Mouse (Mus musculus) midbrain, embryonic 16.5 days (tissue): ENCODE results near the gene Cgnl1. TPM values are rescaled to one million over a fixed set of nuclear protein-coding genes. Genes with fewer than 3 reads are reported as not detected.

Experiments used
- ATAC-seq: fragments of 200-750 bp; cut with Nextera tagmentation; 2 replicates; pipeline ENCODE4 v1.8.0; 2017; ENCODE audit warnings: moderate TSS enrichment
- H3K27ac ChIP-seq: fragments of 300-500 bp; sonication (generic); 2 replicates; pipeline ENCODE4 v1.5.1; 2014; ENCODE audit warnings: mild to moderate bottlenecking, low read length, mixed read lengths
- H3K27me3 ChIP-seq: fragments of 300-500 bp; sonication (generic); 2 replicates; pipeline ENCODE4 v1.6.1; 2014; ENCODE audit warnings: low read depth, low read length, mixed read lengths; ENCODE audit not compliant: control insufficient read depth, insufficient read depth
- H3K36me3 ChIP-seq: fragments of 300-500 bp; sonication (generic); 2 replicates; pipeline ENCODE4 v1.6.1; 2014; ENCODE audit warnings: mild to moderate bottlenecking, low read length, moderate library complexity, mixed read lengths; ENCODE audit not compliant: control insufficient read depth, insufficient read depth
- H3K4me1 ChIP-seq: fragments of 300-500 bp; sonication (generic); 2 replicates; pipeline ENCODE4 v1.6.1; 2014; ENCODE audit warnings: mild to moderate bottlenecking, low read length, mixed read lengths; ENCODE audit not compliant: control insufficient read depth, insufficient read depth
- H3K4me2 ChIP-seq: fragments of 300-500 bp; sonication (generic); 2 replicates; pipeline ENCODE4 v1.6.1; 2014; ENCODE audit warnings: mild to moderate bottlenecking, low read length, mixed read lengths
- H3K4me3 ChIP-seq: fragments of 300-500 bp; sonication (generic); 2 replicates; pipeline ENCODE4 v1.5.1; 2014; ENCODE audit warnings: low read depth, mild to moderate bottlenecking, low read length, moderate library complexity, mixed read lengths
- H3K9ac ChIP-seq: fragments of 300-500 bp; sonication (generic); 2 replicates; pipeline ENCODE4 v1.6.1; 2014; ENCODE audit warnings: low read depth, low read length, mixed read lengths
- H3K9me3 ChIP-seq: fragments of 300-500 bp; sonication (generic); replicated peaks from 2 replicates; pipeline ENCODE4 v1.6.1; 2014; ENCODE audit warnings: mild to moderate bottlenecking, low read length, mixed read lengths; ENCODE audit not compliant: control insufficient read depth, poor library complexity, severe bottlenecking
- WGBS: fragments of 180-500 bp; shearing (Covaris S2); extraction: QIAGEN DNeasy Blood & Tissue Kit; methylation state at CpG from one replicate; pipeline ENCODE4 v1.1.7; 2014; 5-methylcytosine and 5-hydroxymethylcytosine counted together
- polyA plus RNA-seq: library from polyadenylated mRNA; unstranded; fragments of >200 nt; fragmentation: Nextera tagmentation; extraction: Ambion mirVana; gene quantifications from 2 replicates; pipeline ENCODE4 v1.2.1, GENCODE M21; 2015

Cgnl1 gene
- polyA plus RNA-seq, 1 experiment from 2014 or later: 4.2 TPM

DNA sequence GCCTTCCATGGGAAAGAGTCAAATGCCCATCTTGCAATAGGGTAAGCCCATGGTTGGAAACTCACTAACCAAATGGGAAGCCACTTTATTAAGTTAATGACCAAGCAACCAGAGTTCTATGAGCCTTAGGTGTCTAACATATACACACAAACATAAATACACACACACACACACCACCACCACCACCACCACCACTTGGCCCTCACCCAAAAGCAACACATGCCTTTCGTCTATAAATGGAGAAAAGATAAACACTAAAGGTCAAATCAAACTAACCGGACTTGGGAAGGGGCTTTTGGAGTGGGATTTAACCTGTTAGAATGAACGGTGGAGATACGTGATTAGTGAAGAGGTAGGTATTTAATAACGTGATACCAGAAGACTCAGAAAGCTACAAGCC, 180.3 kb downstream of the Cgnl1 start:
- no peak for ATAC-seq
- 79% methylated on average over 5 of the region's 5 CpGs for WGBS
- H3K4me1 ChIP-seq: peaks cover 3% of the 10 kb centered on the region; the same call in 1 of the 2 replicates
- H3K4me3 ChIP-seq: no peak overlapping the region
- no peak overlapping the region for H3K4me2 ChIP-seq
- H3K9ac ChIP-seq: no peak overlapping the region
- H3K27ac ChIP-seq: no peak overlapping the region
- no peaks in the 10 kb centered on the region for H3K36me3 ChIP-seq
- H3K27me3 ChIP-seq: no peaks in the 10 kb centered on the region; the same call in 1 of the 2 replicates
- no peaks in the 10 kb centered on the region for H3K9me3 ChIP-seq

DNA sequence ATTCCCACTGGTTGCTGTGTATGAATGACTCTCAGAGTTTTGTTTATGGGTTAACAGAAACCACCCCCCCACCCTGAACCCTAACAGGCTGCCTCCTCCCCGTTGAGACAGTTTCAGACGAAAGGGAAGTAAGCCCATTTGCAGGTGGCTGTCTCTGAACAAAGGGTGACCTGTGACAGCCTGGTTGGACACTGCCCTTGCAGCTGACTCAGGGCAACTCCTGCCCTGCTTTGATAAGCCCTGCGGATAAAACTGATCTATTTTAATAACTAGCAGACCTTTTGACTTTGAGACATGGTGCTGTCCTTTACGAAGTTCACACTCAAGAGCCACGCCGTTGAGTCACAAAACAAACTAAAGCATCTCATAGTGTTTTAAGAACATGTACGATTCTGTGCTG, 181.6 kb downstream of the Cgnl1 start:
- no peaks in the 10 kb centered on the region; the same call in 1 of the 2 replicates for H3K27me3 ChIP-seq
- no peak overlapping the region for H3K4me2 ChIP-seq
- no peak overlapping the region for H3K27ac ChIP-seq
- H3K9me3 ChIP-seq: no peaks in the 10 kb centered on the region
- H3K4me1 ChIP-seq: peaks cover 3% of the 10 kb centered on the region; the same call in 1 of the 2 replicates
- no peak overlapping the region for H3K4me3 ChIP-seq
- no peak for ATAC-seq
- no peaks in the 10 kb centered on the region for H3K36me3 ChIP-seq
- no peak overlapping the region for H3K9ac ChIP-seq
- WGBS: 77% methylated on average over 7 of the region's 7 CpGs

DNA sequence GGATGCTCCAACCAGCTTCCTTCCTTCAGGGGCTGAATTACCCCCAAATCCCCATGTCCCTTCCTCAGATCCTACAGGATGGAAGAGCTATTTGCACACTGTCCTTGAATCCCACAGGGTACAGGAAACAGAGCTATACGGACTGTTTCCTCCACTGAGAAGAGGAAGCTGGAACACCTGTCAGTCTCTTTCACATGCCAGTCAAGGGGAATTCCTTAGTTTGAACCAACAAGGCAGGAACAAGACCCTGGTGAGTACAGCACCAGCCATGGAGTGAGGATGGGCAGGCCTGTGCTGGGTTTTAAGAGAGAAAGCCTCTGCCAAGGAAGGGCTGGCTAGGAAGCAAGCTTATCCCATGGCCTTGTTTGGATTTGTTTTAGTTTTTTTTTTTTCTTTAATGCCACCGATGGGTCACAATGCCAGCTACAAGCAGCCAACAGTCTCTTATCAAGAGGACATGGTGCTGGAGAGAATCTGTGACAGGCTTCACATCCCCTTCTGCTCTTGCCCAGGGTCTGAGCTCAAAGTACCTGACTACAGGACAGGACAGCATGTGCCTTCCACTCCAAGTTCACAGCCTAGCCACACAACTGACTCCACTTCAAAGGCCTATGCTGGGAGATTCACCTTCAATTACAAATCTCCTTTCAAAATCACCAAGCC, 182.3 kb downstream of the Cgnl1 start:
- 83% methylated on average over 2 of the region's 2 CpGs for WGBS
- H3K36me3 ChIP-seq: no peaks in the 10 kb centered on the region
- no peak overlapping the region for H3K4me2 ChIP-seq
- no peak overlapping the region for H3K9ac ChIP-seq
- peaks cover 3% of the 10 kb centered on the region; the same call in 1 of the 2 replicates for H3K4me1 ChIP-seq
- no peak overlapping the region for H3K4me3 ChIP-seq
- no peaks in the 10 kb centered on the region; the same call in 1 of the 2 replicates for H3K27me3 ChIP-seq
- no peak overlapping the region for H3K27ac ChIP-seq
- H3K9me3 ChIP-seq: no peaks in the 10 kb centered on the region; the same call in 1 of the 2 replicates
- no peak for ATAC-seq

DNA sequence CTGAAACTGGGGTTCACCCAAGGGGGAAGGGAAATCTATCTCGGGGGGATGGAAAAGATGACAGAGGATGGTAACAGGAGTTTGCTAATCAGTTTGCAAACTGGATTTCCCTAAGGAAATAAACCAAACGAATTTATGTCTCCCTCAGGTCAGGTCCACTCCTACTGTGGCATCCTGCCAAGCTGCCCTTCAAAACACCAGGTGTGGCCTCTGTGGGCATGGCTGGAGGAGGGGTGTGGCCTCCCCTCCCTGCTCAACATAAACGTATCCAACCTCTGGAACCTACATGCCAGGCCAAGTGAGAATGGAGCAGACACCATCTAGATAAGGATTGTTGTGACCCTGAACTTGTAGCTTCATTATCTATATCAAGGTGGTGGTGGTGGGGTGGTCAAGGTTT, 185.0 kb downstream of the Cgnl1 start:
- 64% methylated on average over 3 of the region's 3 CpGs for WGBS
- no peak overlapping the region for H3K4me2 ChIP-seq
- no peak for ATAC-seq

DNA sequence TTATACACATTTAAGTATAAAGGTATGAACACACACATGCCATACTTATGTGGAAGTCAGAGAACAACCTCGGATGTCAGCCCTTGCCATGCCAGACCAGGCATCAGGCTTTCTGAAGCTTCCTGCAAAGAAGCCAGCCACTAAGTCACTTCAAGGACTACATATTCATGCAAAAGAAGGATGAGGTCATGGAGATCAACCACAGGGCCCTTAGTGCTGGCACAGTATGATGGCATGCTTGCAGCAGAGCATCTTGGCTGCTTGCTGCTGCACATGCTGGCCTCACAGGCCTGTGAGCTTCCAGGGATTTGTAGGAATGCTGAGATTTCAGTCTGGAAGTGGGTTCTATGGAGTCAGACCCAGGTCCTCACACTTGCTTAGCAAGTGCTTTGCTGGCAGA, 188.6 kb downstream of the Cgnl1 start:
- no peak overlapping the region for H3K9ac ChIP-seq
- no peak for ATAC-seq
- no peak overlapping the region for H3K27ac ChIP-seq
- H3K4me3 ChIP-seq: no peak overlapping the region
- H3K4me2 ChIP-seq: no peak overlapping the region
- H3K27me3 ChIP-seq: no peaks in the 10 kb centered on the region
- H3K36me3 ChIP-seq: no peaks in the 10 kb centered on the region
- H3K9me3 ChIP-seq: no peaks in the 10 kb centered on the region; the same call in 1 of the 2 replicates
- no peaks in the 10 kb centered on the region for H3K4me1 ChIP-seq
- 75% methylated on average over 1 of the region's 1 CpGs for WGBS

More for the DNA sequence above, 185.0 kb downstream of the Cgnl1 start:
- Histone ChIP-seq H3K27ac (no peak overlapping the region), H3K27me3 (no peaks in the 10 kb centered on the region; the same call in 1 of the 2 replicates), H3K9me3 (no peaks in the 10 kb centered on the region; the same call in 1 of the 2 replicates), H3K9ac (no peak overlapping the region), H3K36me3 (no peaks in the 10 kb centered on the region), H3K4me1 (no peaks in the 10 kb centered on the region), H3K4me3 (no peak overlapping the region)

DNA sequence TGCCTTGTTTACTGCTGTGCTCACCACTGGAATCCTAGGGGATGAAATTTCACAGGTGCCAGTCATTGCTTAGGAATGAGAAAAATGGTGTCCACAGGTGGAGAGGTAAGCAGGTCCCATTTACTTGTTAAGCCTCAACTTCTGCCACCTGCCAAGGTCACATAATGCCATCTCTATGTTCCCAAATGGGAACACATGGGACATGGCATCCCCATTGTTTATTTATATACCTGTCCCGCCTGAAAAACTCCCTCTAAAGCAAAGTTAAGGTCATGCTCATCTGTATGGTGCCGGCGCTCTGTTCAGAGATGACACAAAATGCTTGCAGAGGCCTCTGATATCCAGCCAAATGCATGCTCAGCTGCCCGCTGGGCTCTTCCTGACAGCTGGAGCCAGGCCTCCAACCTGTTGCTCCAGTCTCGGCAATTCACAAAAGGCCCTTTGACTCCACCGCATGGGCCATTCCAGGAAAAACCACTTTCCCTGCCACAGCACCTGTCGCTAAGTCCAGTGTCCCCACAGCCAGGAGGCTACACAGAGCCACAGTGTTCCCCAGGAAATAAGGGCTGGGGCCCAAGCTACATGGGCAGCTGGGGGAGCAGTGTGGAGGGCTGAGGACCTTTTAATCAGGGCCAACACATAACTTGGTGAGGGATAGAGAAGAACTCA, 192.4 kb downstream of the Cgnl1 start:
- no peak for ATAC-seq

More for the DNA sequence above, 192.4 kb downstream of the Cgnl1 start:
- no peak overlapping the region for H3K4me2 ChIP-seq
- no peaks in the 10 kb centered on the region for H3K36me3 ChIP-seq
- no peaks in the 10 kb centered on the region for H3K27me3 ChIP-seq
- whole genome bisulfite sequencing: 69% methylated on average over 7 of the region's 7 CpGs
- no peak overlapping the region for H3K4me3 ChIP-seq
- H3K4me1 ChIP-seq: no peaks in the 10 kb centered on the region
- no peaks in the 10 kb centered on the region for H3K9me3 ChIP-seq
- H3K9ac ChIP-seq: no peak overlapping the region
- H3K27ac ChIP-seq: no peak overlapping the region

Other genes starting within 250 kb of the Cgnl1 start
- 2.5 and 2.6 TPM in 2 replicates for gene Myzap, start 179.2 kb downstream of the Cgnl1 start, polyA plus RNA-seq